Mouse (Mus musculus): Measurements from ENCODE around the gene Gm10972. TPM values are rescaled to one million over a fixed set of nuclear protein-coding genes. Genes with fewer than 3 reads are reported as not detected.

Gm10972 gene
- total and polyA plus RNA-seq, 3 experiments, result not detected

DNA sequence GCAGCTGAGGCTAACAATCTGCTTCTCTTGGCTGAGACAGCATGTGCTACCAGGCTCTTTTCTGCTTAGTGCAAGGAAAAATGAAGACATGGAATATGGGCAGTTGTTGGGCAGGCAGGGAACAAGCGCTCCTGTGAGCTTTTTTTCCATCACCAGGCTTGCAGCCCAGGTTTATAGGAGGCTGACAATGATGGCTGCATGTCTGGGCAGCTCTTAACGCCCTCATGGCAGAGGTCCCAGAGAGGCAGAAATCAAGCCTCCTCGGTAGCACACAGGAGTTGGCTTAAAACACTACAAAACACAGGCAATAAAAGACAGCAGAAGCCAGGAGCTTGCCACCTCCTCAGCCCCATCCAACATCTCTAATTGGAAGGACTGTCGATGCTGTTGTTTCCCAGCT is 31.6 kb upstream of the Gm10972 start:
- Histone ChIP-seq H3K4me3 (ENCODE audit: control insufficient read depth in 1 of 2, insufficient read depth in 1 of 2, low read depth in 2 of 2, low read length in 2 of 2) (no peak overlapping the region), H3K9ac (ENCODE audit: control insufficient read depth, low read depth, low read length, poor library complexity, severe bottlenecking) (no peak overlapping the region), H3K27me3 (ENCODE audit: control insufficient read depth in 1 of 2, insufficient read depth in 2 of 2, low read length in 2 of 2) (no peaks in the 10 kb centered on the region), H3K27ac (ENCODE audit: control insufficient read depth, low read depth, low read length) (no peak overlapping the region), H3K79me2 (ENCODE audit: control insufficient read depth, insufficient read depth, low read length, poor library complexity) (no peaks in the 10 kb centered on the region), H3K9me3 (replicated peaks; ENCODE audit: insufficient read depth, low read length) (no peaks in the 10 kb centered on the region), H3K36me3 (ENCODE audit: control insufficient read depth in 1 of 2, insufficient read depth in 2 of 2, low read length in 2 of 2) (no peaks in the 10 kb centered on the region), H3K4me1 (ENCODE audit: control insufficient read depth in 1 of 2, insufficient read depth in 2 of 2, low read length in 2 of 2) (0 out of 4 replicates have a peak, but pooled peaks cover 0 to 4% of the 10 kb centered on the region in 2 experiments)
- DNase-seq (ENCODE audit: low read depth, low spot score), result no peak
- TF ChIP-seq UBTF (IDR thresholded peaks at IDR 0.05; ENCODE audit: borderline replicate concordance, insufficient read depth, low read depth, low read length) (no peak), BHLHE40 (IDR thresholded peaks at IDR 0.05; ENCODE audit: borderline replicate concordance, low read depth, low read length) (no peak), CHD1 (IDR thresholded peaks at IDR 0.05; ENCODE audit: low read depth, low read length) (no peak), JUND (IDR thresholded peaks at IDR 0.05; ENCODE audit: low read depth, low read length) (no peak), USF1 (IDR thresholded peaks at IDR 0.05; ENCODE audit: low read depth, low read length) (no peak)

DNA sequence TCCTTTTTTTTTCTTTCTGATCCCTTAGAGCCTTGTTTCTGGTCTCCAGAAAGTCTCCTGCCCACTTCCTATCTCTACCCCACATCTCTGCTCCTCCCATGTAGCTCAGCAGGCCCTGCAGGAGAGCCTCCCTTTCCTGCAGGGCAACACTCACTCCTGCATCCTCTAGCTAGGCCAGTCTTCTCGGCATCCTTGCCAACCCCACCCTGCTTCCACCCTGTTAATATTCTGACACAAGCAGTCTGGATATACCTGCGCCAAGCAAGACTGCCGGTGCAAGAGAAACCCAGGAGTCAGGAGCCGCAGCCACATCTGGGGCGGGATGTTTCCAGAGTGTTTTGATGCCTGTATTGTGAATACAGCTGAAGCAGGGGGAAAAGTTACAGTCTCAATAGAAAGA is 31.1 kb upstream of the Gm10972 start:
- H3K9ac ChIP-seq (ENCODE audit: control insufficient read depth, low read depth, low read length, poor library complexity, severe bottlenecking), result no peak overlapping the region
- no peak overlapping the region for H3K27ac ChIP-seq (ENCODE audit: control insufficient read depth, low read depth, low read length)
- H3K4me3 ChIP-seq (ENCODE audit: control insufficient read depth in 1 of 2, insufficient read depth in 1 of 2, low read depth in 2 of 2, low read length in 2 of 2), result no peak overlapping the region
- H3K9me3 ChIP-seq (replicated peaks; ENCODE audit: insufficient read depth, low read length), result no peaks in the 10 kb centered on the region
- H3K4me1 ChIP-seq (ENCODE audit: control insufficient read depth in 1 of 2, insufficient read depth in 2 of 2, low read length in 2 of 2), result 0 out of 4 replicates have a peak, but pooled peaks cover 0 to 4% of the 10 kb centered on the region in 2 experiments
- H3K79me2 ChIP-seq (ENCODE audit: control insufficient read depth, insufficient read depth, low read length, poor library complexity), result no peaks in the 10 kb centered on the region
- no peak for DNase-seq (ENCODE audit: low read depth, low spot score)
- TF ChIP-seq MAX (IDR thresholded peaks at IDR 0.05; ENCODE audit: low read length) (no peak), SIN3A (IDR thresholded peaks at IDR 0.05; ENCODE audit: low read length) (no peak), GATA1 (IDR thresholded peaks at IDR 0.05; ENCODE audit: low read depth, low read length) (peak; percentile 80), TAL1 (IDR thresholded peaks at IDR 0.05; ENCODE audit: low read length) (no peak)
- H3K36me3 ChIP-seq (ENCODE audit: control insufficient read depth in 1 of 2, insufficient read depth in 2 of 2, low read length in 2 of 2), result no peaks in the 10 kb centered on the region
- no peaks in the 10 kb centered on the region for H3K27me3 ChIP-seq (ENCODE audit: control insufficient read depth in 1 of 2, insufficient read depth in 2 of 2, low read length in 2 of 2)

DNA sequence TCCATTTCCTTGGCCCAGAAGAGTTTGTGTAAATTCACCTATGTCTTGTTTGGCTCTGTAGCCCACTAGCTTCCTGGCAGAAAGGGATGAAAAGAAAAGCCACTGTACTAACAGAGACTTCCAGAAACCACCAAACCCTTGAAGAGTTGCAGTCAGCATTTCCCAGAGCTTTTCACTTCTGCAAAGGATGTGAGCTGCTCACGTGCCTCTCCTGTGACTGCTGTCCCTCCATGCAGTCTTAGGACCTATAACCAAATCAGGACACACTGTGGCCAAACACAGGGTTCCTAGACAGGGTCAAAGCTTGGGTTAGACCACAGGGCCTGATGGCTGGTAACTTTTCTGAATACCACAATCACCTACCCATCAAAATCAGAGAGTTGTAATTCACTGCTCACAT is 30.6 kb upstream of the Gm10972 start:
- no peak overlapping the region for H3K4me3 ChIP-seq (ENCODE audit: control insufficient read depth in 1 of 2, insufficient read depth in 1 of 2, low read depth in 2 of 2, low read length in 2 of 2)
- H3K4me1 ChIP-seq (ENCODE audit: control insufficient read depth in 1 of 2, insufficient read depth in 2 of 2, low read length in 2 of 2), result 0 out of 4 replicates have a peak, but pooled peaks cover 0 to 4% of the 10 kb centered on the region in 2 experiments
- H3K27ac ChIP-seq (ENCODE audit: control insufficient read depth, low read depth, low read length), result no peak overlapping the region
- no peaks in the 10 kb centered on the region for H3K27me3 ChIP-seq (ENCODE audit: control insufficient read depth in 1 of 2, insufficient read depth in 2 of 2, low read length in 2 of 2)
- TF ChIP-seq JUND (IDR thresholded peaks at IDR 0.05; ENCODE audit: low read depth, low read length) (no peak), KAT2A (conservative IDR thresholded peaks at IDR 0.05; ENCODE audit: low read depth, low read length) (no peak), ZC3H11A (IDR thresholded peaks at IDR 0.05; ENCODE audit: low read depth, low read length) (no peak), POLR2AphosphoS2 (IDR thresholded peaks at IDR 0.05; ENCODE audit: low read length) (no peak), TCF12 (IDR thresholded peaks at IDR 0.05; ENCODE audit: low read depth, low read length) (no peak), TAL1 (IDR thresholded peaks at IDR 0.05; ENCODE audit: low read length) (no peak), ETS1 (IDR thresholded peaks at IDR 0.05; ENCODE audit: low read depth, low read length) (no peak), ZMIZ1 (IDR thresholded peaks at IDR 0.05; ENCODE audit: low read depth, low read length) (no peak), CTCF (IDR thresholded peaks at IDR 0.05 in 2 of 3, conservative IDR thresholded peaks at IDR 0.05 in 1 of 3; ENCODE audit: control insufficient read depth in 1 of 3, insufficient read depth in 1 of 3, low read depth in 2 of 3, low read length in 3 of 3, poor library complexity in 1 of 3, severe bottlenecking in 1 of 3) (no peak), TBP (IDR thresholded peaks at IDR 0.05; ENCODE audit: low read depth, low read length) (no peak), NRF1 (IDR thresholded peaks at IDR 0.05; ENCODE audit: insufficient read depth, low read depth, low read length, poor library complexity, severe bottlenecking) (no peak), CHD2 (IDR thresholded peaks at IDR 0.05; ENCODE audit: low read length) (no peak), SIN3A (IDR thresholded peaks at IDR 0.05; ENCODE audit: low read length) (no peak), GATA1 (IDR thresholded peaks at IDR 0.05; ENCODE audit: low read depth, low read length) (no peak), MXI1 (IDR thresholded peaks at IDR 0.05; ENCODE audit: low read depth, low read length) (no peak), MYB (IDR thresholded peaks at IDR 0.05; ENCODE audit: low read depth, low read length) (no peak), HCFC1 (IDR thresholded peaks at IDR 0.05; ENCODE audit: low read depth, low read length) (no peak), ELF1 (IDR thresholded peaks at IDR 0.05; ENCODE audit: low read depth, low read length) (no peak), GABPA (IDR thresholded peaks at IDR 0.05; ENCODE audit: low read depth, low read length) (no peak), BHLHE40 (IDR thresholded peaks at IDR 0.05; ENCODE audit: borderline replicate concordance, low read depth, low read length) (no peak)
- H3K9ac ChIP-seq (ENCODE audit: control insufficient read depth, low read depth, low read length, poor library complexity, severe bottlenecking), result no peak overlapping the region
- no peaks in the 10 kb centered on the region for H3K79me2 ChIP-seq (ENCODE audit: control insufficient read depth, insufficient read depth, low read length, poor library complexity)
- no peaks in the 10 kb centered on the region for H3K36me3 ChIP-seq (ENCODE audit: control insufficient read depth in 1 of 2, insufficient read depth in 2 of 2, low read length in 2 of 2)
- DNase-seq (ENCODE audit: low read depth, low spot score), result no peak
- H3K9me3 ChIP-seq (replicated peaks; ENCODE audit: insufficient read depth, low read length), result no peaks in the 10 kb centered on the region

Data from MEL (cell line).